Mouse (Mus musculus) small intestine, adult 2 months (tissue): Measurements from ENCODE around the gene Scamp1. TPM values are rescaled to one million over a fixed set of nuclear protein-coding genes. Genes with fewer than 3 reads are reported as not detected.

ENCODE experiments used
- H3K27ac ChIP-seq: fragments of 200-500 bp; 2 replicates; pipeline ENCODE4 v1.5.1; 2012; ENCODE audit warnings: low read depth, low read length, control low read depth, inconsistent platforms; ENCODE audit not compliant: insufficient read depth
- H3K27me3 ChIP-seq: fragments of 200-500 bp; 2 replicates; pipeline ENCODE4 v1.6.1; 2012; ENCODE audit warnings: mild to moderate bottlenecking, moderate library complexity, low read length, inconsistent platforms; ENCODE audit not compliant: control insufficient read depth, insufficient read depth
- H3K36me3 ChIP-seq: fragments of 200-500 bp; 2 replicates; pipeline ENCODE4 v1.6.1; 2012; ENCODE audit warnings: mild to moderate bottlenecking, low read length, control low read depth, inconsistent platforms; ENCODE audit not compliant: control insufficient read depth, insufficient read depth
- H3K4me1 ChIP-seq: fragments of 200-500 bp; 2 replicates; pipeline ENCODE4 v1.6.1; 2012; ENCODE audit warnings: low read length, inconsistent platforms, mixed read lengths; ENCODE audit not compliant: control insufficient read depth, insufficient read depth, insufficient read length
- H3K4me3 ChIP-seq: fragments of 200-500 bp; 2 replicates; pipeline ENCODE4 v1.5.1; 2012; ENCODE audit warnings: low read depth, mild to moderate bottlenecking, control low read depth, inconsistent platforms, low read length, moderate library complexity
- CTCF ChIP-seq: fragments of 200-500 bp; IDR thresholded peaks from 2 replicates; pipeline ENCODE4 v1.5.1; 2012; ENCODE audit warnings: low read depth, mild to moderate bottlenecking, control low read depth, inconsistent platforms, low read length, moderate library complexity, mixed read lengths; ENCODE audit not compliant: insufficient replicate concordance, insufficient read length; ENCODE audit errors: extremely low read depth
- POLR2A ChIP-seq: fragments of 200-500 bp; IDR thresholded peaks from 2 replicates; pipeline ENCODE4 v1.6.1; 2012; ENCODE audit warnings: low read depth, mild to moderate bottlenecking, control low read depth, inconsistent platforms, low read length, moderate library complexity
- WGBS: fragments of 180-500 bp; shearing (Covaris S2); methylation state at CpG from one replicate; pipeline ENCODE4 v1.1.7; 2018; 5-methylcytosine and 5-hydroxymethylcytosine counted together
- polyA plus RNA-seq: library from polyadenylated mRNA; depleted of rRNA; stranded (reverse); fragments of >200 nt; gene quantifications from 2 replicates; pipeline ENCODE4 v1.2.3, GENCODE M21; 2012

Scamp1 gene
- polyA plus RNA-seq, 1 experiment = 7.9 TPM

GRCm38 (mm10) chr13:94168319-94168718, 117.3 kb downstream of the Scamp1 start:
- Histone ChIP-seq H3K36me3 (no peaks in the 10 kb centered on the region), H3K27me3 (no peaks in the 10 kb centered on the region), H3K27ac (no peak overlapping the region), H3K4me3 (no peak overlapping the region), H3K4me1 (peaks cover 15% of the 10 kb centered on the region)
- TF ChIP-seq POLR2A = no peak
- 84% methylated on average over 5 of the region's 5 CpGs for WGBS

- Histone ChIP-seq H3K27ac (peak overlapping the region; percentile 20; the same call in 1 of the 2 replicates), H3K4me1 (peaks cover 26% of the 10 kb centered on the region), H3K27me3 (no peaks in the 10 kb centered on the region), H3K36me3 (no peaks in the 10 kb centered on the region), H3K4me3 (no peak overlapping the region)
- WGBS = 59% methylated on average over 6 of the region's 6 CpGs
- TF ChIP-seq POLR2A = no peak
- no peak for TF ChIP-seq CTCF
Observed at GRCm38 (mm10) chr13:94164501-94164900, 121.2 kb downstream of the Scamp1 start.

GRCm38 (mm10) chr13:94159478-94160220, 126.0 kb downstream of the Scamp1 start:
- no peaks in the 10 kb centered on the region for H3K27me3 ChIP-seq
- WGBS = 31% methylated on average over 7 of the region's 7 CpGs
- peak overlapping the region; percentile 15; the same call in 1 of the 2 replicates for H3K4me3 ChIP-seq
- TF ChIP-seq POLR2A (no peak), CTCF (no peak)
- H3K4me1 ChIP-seq = peaks cover 33% of the 10 kb centered on the region
- peak overlapping the region; percentile 96 for H3K27ac ChIP-seq
- no peaks in the 10 kb centered on the region for H3K36me3 ChIP-seq

GRCm38 (mm10) chr13:94158864-94159477, 126.7 kb downstream of the Scamp1 start:
- WGBS = 65% methylated on average over 6 of the region's 6 CpGs
- TF ChIP-seq CTCF = no peak
- TF ChIP-seq POLR2A = no peak
- Histone ChIP-seq H3K27me3 (no peaks in the 10 kb centered on the region), H3K36me3 (no peaks in the 10 kb centered on the region), H3K4me3 (no peak overlapping the region), H3K27ac (peak overlapping the region; percentile 96), H3K4me1 (peaks cover 31% of the 10 kb centered on the region)

- Histone ChIP-seq H3K4me1 (peaks cover 15% of the 10 kb centered on the region), H3K36me3 (no peaks in the 10 kb centered on the region), H3K27me3 (no peaks in the 10 kb centered on the region), H3K27ac (no peak overlapping the region), H3K4me3 (no peak overlapping the region)
- no peak for TF ChIP-seq POLR2A
- no peak for TF ChIP-seq CTCF
- WGBS = 80% methylated on average over 9 of the region's 9 CpGs
Observed at GRCm38 (mm10) chr13:94155657-94156429, 129.8 kb downstream of the Scamp1 start.

GRCm38 (mm10) chr13:94154512-94155296, 131.0 kb downstream of the Scamp1 start:
- TF ChIP-seq CTCF = no peak
- TF ChIP-seq POLR2A = no peak
- Histone ChIP-seq H3K4me3 (no peak overlapping the region), H3K27ac (no peak overlapping the region; the same call in 1 of the 2 replicates), H3K36me3 (no peaks in the 10 kb centered on the region), H3K27me3 (no peaks in the 10 kb centered on the region), H3K4me1 (peaks cover 10% of the 10 kb centered on the region)
- WGBS = 78% methylated on average over 15 of the region's 15 CpGs

GRCm38 (mm10) chr13:94153658-94154057, 132.0 kb downstream of the Scamp1 start:
- no peak overlapping the region for H3K4me3 ChIP-seq
- TF ChIP-seq POLR2A (no peak), CTCF (no peak)
- 74% methylated on average over 6 of the region's 6 CpGs for WGBS
- H3K36me3 ChIP-seq = no peaks in the 10 kb centered on the region
- no peaks in the 10 kb centered on the region; the same call in 1 of the 2 replicates for H3K4me1 ChIP-seq
- no peaks in the 10 kb centered on the region for H3K27me3 ChIP-seq
- H3K27ac ChIP-seq = no peak overlapping the region
